Comparison of ENCODE assay signal across 10 mouse cellular contexts in the genomic region with DNA sequence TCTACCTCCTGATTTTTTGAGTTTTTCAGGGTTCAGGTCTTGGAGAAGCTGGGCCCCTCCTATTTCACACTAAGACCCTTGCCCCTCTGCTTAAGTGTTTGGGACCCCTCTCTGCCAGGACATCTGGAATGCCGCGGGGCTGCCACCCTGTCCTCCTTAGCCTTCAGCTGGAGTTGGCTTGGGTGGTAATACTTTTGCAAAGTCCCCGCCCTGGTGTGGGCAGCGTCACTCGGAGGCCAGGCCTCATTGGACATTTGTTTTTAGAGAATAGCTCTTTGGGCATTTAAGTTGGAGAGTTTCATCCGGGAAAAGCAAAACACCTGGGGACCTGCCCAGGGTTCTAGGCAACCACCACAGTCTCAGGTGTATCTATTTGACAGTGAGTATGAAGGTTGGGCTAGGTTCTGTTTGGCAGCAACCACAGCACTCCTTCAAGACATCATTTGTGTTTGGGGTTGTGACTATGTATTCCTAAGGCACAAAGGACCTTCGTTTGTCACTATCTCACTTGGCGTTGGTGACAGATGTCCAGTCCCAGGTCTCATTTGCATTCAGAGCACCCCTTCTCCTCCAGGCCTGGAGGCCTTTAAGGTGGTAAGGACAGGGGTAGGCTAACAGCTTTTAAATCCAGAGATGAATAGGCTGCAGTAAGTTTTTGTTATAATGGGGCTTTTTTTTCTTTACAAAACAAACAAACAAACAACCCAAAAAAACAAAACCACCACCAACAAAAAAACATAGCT. TPM values are rescaled to one million over a fixed set of nuclear protein-coding genes. Genes with fewer than 3 reads are reported as not detected.
DNase-seq lines count a peak whose midpoint lies in the region; ATAC-seq and TF ChIP-seq lines count a peak whose summit lies in the region.
"Had no signal": no experiment of that assay in that cellular context is flagged by ENCODE, and none has a peak within 500 bp of the region (broad histone marks: within the 10 kb centered on the region; RNA-seq: fewer than 3 reads in every experiment).

No protein-coding gene starts in this region.

- peaks cover 42% of the 10 kb centered on the region for H3K36me3 ChIP-seq in heart, embryonic 14.5 days (ENCODE audit: control insufficient read depth, insufficient read depth, low read length)
- peaks cover 45% of the 10 kb centered on the region for H3K36me3 ChIP-seq in forebrain, postnatal 0 days (ENCODE audit: insufficient read depth)
- H3K36me3 ChIP-seq in midbrain, embryonic 10.5 days, result peaks cover 87% of the 10 kb centered on the region

- H3K9me3 ChIP-seq in heart, embryonic 14.5 days (ENCODE audit: control insufficient read depth, low read length), result no peaks in the 10 kb centered on the region
- no peaks in the 10 kb centered on the region for H3K9me3 ChIP-seq in forebrain, postnatal 0 days (ENCODE audit: low read length)
- H3K9me3 ChIP-seq in midbrain, embryonic 10.5 days (replicated peaks), result no peaks in the 10 kb centered on the region

- DNase-seq in heart, postnatal 36 days, result no peak
- no peak for DNase-seq in forebrain, postnatal 0 days
- no peak for DNase-seq in midbrain, embryonic 10.5 days (ENCODE audit: low spot score)
- no peak for DNase-seq in ovary, postnatal 10 days (ENCODE audit: low spot score)
- no peak for DNase-seq in testis, postnatal 10 days (ENCODE audit: low spot score)
- no peak for DNase-seq in adrenal gland, postnatal 36 days
- DNase-seq: lung, adult 18-20 months had no signal

- ATAC-seq in heart, embryonic 14.5 days (ENCODE audit: insufficient number of reproducible peaks, insufficient read depth, low FRiP score, low read depth), result no peak
- no peak for ATAC-seq in forebrain, postnatal 0 days
- ATAC-seq: inflammation-experienced regulatory T-cells, adult 6 months had no signal

- TF ChIP-seq CTCF in cortical plate, adult 2 months (IDR thresholded peaks at IDR 0.05; ENCODE audit: extremely low read depth, insufficient read depth, low read length), result no peak
- no peak for TF ChIP-seq CTCF in forebrain, postnatal 0 days (IDR thresholded peaks at IDR 0.05; ENCODE audit: low read depth)

- no peak overlapping the region for H3K27ac ChIP-seq in heart, embryonic 14.5 days (replicated peaks in 1 of 2; ENCODE audit: control insufficient read depth in 1 of 2, insufficient read depth in 1 of 2, low read depth in 2 of 2, low read length in 2 of 2)
- no peak overlapping the region for H3K27ac ChIP-seq in cortical plate, adult 2 months (ENCODE audit: insufficient read depth, low read length)
- H3K27ac ChIP-seq in forebrain, postnatal 0 days (ENCODE audit: low read depth, low read length), result peak overlapping the region; percentile 97
- peak overlapping the region; percentile 96 for H3K27ac ChIP-seq in midbrain, embryonic 10.5 days (replicated peaks)

- intact Hi-C loops in heart, postnatal 36 days (cut with DNase I), result no loop called here

- peaks cover 31 to 65% of the 10 kb centered on the region in 2 experiments for H3K4me1 ChIP-seq in heart, embryonic 14.5 days (ENCODE audit: control insufficient read depth in 2 of 2, insufficient read depth in 2 of 2, low read length in 2 of 2)
- no peaks in the 10 kb centered on the region for H3K4me1 ChIP-seq in cortical plate, adult 2 months (ENCODE audit: control insufficient read depth, insufficient read depth, low read length)
- H3K4me1 ChIP-seq in forebrain, postnatal 0 days (ENCODE audit: insufficient read depth), result peaks cover 10% of the 10 kb centered on the region
- H3K4me1 ChIP-seq in midbrain, embryonic 10.5 days, result peaks cover 91% of the 10 kb centered on the region

- H3K27me3 ChIP-seq in heart, embryonic 14.5 days (ENCODE audit: control insufficient read depth, insufficient read depth, low read length), result peaks cover 13% of the 10 kb centered on the region
- H3K27me3 ChIP-seq in forebrain, postnatal 0 days (ENCODE audit: insufficient read depth, low read length), result no peaks in the 10 kb centered on the region
- H3K27me3 ChIP-seq in midbrain, embryonic 10.5 days (ENCODE audit: low read depth, poor library complexity, severe bottlenecking), result no peaks in the 10 kb centered on the region; the same call in 1 of the 2 replicates

- no peak overlapping the region for H3K9ac ChIP-seq in heart, embryonic 14.5 days (ENCODE audit: low read length)
- H3K9ac ChIP-seq in forebrain, postnatal 0 days, result peak overlapping the region; percentile 90

- H3K4me2 ChIP-seq in heart, embryonic 14.5 days (ENCODE audit: low read length), result peak overlapping the region; percentile 98
- H3K4me2 ChIP-seq in forebrain, postnatal 0 days (ENCODE audit: low read depth), result peak overlapping the region; percentile 85

- no peak overlapping the region for H3K4me3 ChIP-seq in heart, embryonic 14.5 days (ENCODE audit: control insufficient read depth in 1 of 2, insufficient read depth in 1 of 2, low read depth in 1 of 2, low read length in 2 of 2)
- H3K4me3 ChIP-seq in cortical plate, adult 2 months (ENCODE audit: insufficient read depth, low read length), result peak overlapping the region; percentile 75
- H3K4me3 ChIP-seq in forebrain, postnatal 0 days (ENCODE audit: low read depth, low read length), result peak overlapping the region; percentile 88
- H3K4me3 ChIP-seq in midbrain, embryonic 10.5 days, result peak overlapping the region; percentile 98

- no peak for TF ChIP-seq POLR2A in cortical plate, adult 2 months (IDR thresholded peaks at IDR 0.05; ENCODE audit: extremely low read depth, insufficient read depth, low read length)

- 64% methylated on average over 8 of the region's 8 CpGs for WGBS in heart, embryonic 14.5 days
- WGBS in forebrain, postnatal 0 days, result 18% methylated on average over 8 of the region's 8 CpGs
- 40% methylated on average over 8 of the region's 8 CpGs for WGBS in midbrain, embryonic 10.5 days

RNA-seq across cellular contexts. Expression of gene Mn1, which starts 5.1 kb away (rescaled TPM):
- polyA plus RNA-seq in heart, embryonic 14.5 days (2014; fragmentation: Nextera tagmentation; extraction: Ambion mirVana), result 5.6 and 6.9 TPM in 2 replicates
- 10 to 100 TPM; 15.2 to 20.2 TPM for total RNA-seq in heart, postnatal 36 days (2021)
- polyA plus RNA-seq in cortical plate, adult 2 months (2012; rRNA removed), result 12.8 and 14.8 TPM in 2 replicates
- total RNA-seq in forebrain, postnatal 0 days (2014; rRNA removed), result 108 and 123 TPM in 2 replicates
- polyA plus RNA-seq in forebrain, postnatal 0 days (2015; fragmentation: Nextera tagmentation; extraction: Ambion mirVana), result 57.9 and 73.2 TPM in 2 replicates
- polyA plus RNA-seq in midbrain, embryonic 10.5 days (2016; fragmentation: Nextera tagmentation; extraction: Ambion mirVana), result 53.0 and 63.2 TPM in 2 replicates
- 1 to 10 TPM; 3.2 to 4.7 TPM for total RNA-seq in adrenal gland, postnatal 36 days (2021)
- polyA plus RNA-seq: inflammation-experienced regulatory T-cells, adult 6 months had no signal

Comparison
In these comparisons a context has a peak if more than half of its experiments do, and no peak if none do; other contexts are left out.
1. H3K27ac ChIP-seq: peak in forebrain, postnatal 0 days (single experiment) and midbrain, embryonic 10.5 days (single experiment); none in heart, embryonic 14.5 days (0 of 2) and cortical plate, adult 2 months (single experiment).
2. H3K4me3 ChIP-seq: peak in cortical plate, adult 2 months (single experiment), forebrain, postnatal 0 days (single experiment) and midbrain, embryonic 10.5 days (single experiment); none in heart, embryonic 14.5 days (0 of 2).